Mouse (Mus musculus) natural killer cell, adult 2 months (primary cell): ENCODE results near the gene Ostn.
A peak's percentile ranks its signal among the peaks of the same experiment; 100 is the strongest.

Source experiments
- DNase-seq, 2 experiments: peaks; one replicate each; pipeline ENCODE4 v3.0.0; 2022; ENCODE audit warnings: low spot score in 2 of 2

The Ostn gene

DNA sequence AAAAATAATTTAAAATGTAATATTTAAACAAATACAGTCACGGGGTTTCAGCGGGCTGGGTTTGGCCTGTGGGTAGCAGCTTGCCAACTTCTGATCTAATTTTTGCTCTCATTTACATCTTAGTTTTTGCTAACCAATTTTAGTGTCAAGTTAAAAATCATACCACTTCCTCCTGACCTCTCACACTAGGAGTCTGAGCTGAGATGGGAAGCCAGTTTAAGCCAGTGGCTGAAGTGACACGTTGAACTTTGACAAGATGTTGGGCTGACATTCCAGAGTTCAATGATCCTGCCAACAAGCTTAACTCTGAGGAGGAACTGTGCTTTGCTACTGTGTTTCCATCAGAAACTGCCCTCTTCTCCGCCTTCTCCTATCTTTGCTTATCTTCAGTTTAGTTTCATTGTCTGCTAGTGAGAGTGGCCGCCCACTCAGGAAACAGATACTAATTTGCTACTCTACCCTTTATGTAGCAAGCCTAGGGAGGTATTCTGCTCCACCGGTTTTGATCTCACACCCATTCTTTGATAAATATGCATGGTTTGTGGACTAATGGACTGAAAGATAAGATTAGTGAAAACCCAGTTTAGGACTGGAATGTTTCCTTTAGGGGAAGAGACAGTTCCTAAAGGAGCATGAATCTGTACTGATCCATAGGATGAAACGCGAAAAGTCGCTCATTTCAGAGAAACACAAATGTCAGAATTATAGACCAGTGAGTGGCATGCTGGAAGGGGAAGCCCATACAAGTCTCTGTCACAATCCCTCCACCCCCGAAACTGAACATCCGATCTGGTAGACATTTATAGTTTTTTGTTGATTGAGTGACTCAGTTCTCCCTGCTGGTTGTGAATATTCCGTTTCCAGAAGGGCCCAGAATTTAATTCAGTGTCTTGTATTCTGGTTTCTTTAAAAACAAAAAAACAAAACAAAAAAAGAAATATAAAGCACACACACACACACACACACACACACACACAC is 80.6 kb downstream of the Ostn start:
- DNase-seq, result peak; percentile 21 to 58

DNA sequence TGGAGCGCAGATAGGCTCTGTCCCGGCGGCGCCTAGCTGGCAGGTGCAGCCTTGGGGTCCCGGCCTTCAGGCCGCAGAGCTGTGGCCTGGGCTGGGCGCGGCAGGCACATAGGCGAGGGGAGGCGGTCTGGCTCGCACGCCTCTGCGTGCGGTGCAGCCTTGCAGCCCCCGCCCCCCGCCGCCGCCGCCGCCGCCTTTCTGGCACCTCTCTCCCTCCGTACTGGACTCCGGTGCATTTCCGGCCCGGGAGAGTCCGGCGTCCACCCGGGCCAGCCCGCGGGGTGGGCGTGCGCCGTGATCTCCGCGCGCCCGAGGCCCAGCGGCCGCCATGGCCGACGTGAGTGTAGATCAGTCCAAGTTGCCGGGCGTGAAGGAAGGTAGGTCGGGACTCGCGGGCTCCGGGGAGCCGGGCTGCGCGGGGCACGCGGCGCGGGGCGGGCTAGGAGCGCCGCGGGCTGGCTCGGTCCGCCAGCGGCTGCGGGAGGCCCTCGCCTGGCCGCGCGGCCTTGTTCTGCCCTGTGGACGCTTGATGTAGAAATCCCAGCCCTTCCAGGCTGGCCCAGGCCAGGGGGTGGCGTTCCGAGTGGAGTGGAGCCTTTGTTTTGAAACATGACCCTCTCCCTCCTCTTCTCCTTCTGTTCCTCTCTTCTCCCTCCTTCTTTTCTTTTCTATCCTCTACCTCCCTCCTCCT is 81.6 kb downstream of the Ostn start, which contains the start of gene Ccdc50:
TSS of gene Ccdc50 (plus strand) at position 109 of the 691 bp plus-strand sequence.
- DNase-seq, result peak; percentile 60 to 63

- no peak for DNase-seq
These were observed 82.4 kb downstream of the Ostn start for GRCm38 (mm10) chr16:27389534-27390282.

- no peak for DNase-seq
These were observed 83.0 kb downstream of the Ostn start for GRCm38 (mm10) chr16:27390306-27390705.

- DNase-seq, result no peak
These were observed 84.6 kb downstream of the Ostn start for GRCm38 (mm10) chr16:27391845-27392244.

DNA sequence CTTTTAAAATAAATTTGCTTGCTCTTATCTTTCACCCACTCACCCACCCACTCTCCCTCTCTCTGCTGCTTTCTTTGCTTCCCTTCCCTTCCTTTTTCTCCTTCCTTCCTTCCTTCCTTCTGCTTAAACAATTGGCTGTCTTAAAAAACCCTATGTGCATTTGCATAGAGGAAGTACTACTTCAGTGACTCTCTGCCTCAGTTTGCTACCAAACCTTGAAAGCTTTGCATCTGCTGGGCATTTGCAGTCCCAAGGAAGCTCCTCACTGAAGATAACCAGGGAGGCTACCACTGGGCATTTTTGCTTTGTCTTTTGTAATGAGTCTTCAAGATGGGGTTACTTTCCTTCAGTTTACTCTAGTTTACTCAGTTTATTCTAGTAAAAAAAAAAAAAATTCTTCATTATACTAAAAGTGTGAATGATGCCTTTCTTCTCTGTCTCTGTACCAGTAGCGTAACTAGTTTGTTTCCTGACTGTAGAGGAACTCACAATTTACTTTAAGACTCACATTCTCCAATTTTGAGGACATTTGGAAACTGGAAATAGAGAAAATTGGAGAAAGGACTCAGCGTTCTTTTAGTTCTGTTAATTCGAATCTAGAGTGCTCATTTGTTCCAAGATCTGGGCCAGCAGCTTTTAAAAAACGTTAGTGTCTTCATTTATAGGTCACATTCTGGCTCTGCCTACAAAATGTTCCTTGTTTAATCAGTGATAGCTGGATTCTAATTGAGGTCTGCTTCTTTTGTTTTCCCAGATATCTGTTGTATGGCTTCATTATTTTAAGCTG is 88.2 kb downstream of the Ostn start:
- no peak for DNase-seq

- DNase-seq, result no peak
These were observed 89.7 kb downstream of the Ostn start for GRCm38 (mm10) chr16:27396951-27397350.

GRCm38 (mm10) chr16:27399026-27399718 is 91.9 kb downstream of the Ostn start:
- no peak for DNase-seq

- no peak for DNase-seq
These were observed 92.5 kb downstream of the Ostn start for GRCm38 (mm10) chr16:27399719-27400253.
